Mouse (Mus musculus): ENCODE results near the gene Zfp366. TPM values are rescaled to one million over a fixed set of nuclear protein-coding genes. Genes with fewer than 3 reads are reported as not detected.
"Not testable (repeated sequence)": the region's sequence is repeated elsewhere in the genome, so short reads cannot be mapped to it uniquely, and the experiment has no call there.

The Zfp366 gene
- polyA plus RNA-seq, 1 experiment from 2014 or later: 0.43 TPM

DNA sequence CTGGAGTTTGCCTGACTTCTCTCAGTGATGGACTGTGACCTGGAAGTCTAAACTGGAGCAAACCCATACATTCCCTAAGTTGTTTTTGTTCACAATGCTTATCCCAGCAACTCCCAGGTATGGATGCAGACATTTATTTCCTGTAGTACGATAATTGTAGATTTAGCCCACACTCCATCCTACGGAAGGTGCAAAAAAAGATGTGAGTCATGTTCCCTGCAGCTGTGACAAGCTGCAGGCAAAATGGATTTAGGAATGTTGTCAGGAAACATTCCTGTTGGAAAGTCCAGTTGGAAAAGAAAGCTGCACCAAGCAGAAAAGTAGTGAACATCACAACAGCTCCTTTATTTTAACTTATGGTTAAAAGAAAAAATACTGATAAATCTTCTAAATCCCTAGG, 26.9 kb upstream of the Zfp366 start:
- Histone ChIP-seq H3K9me3 (replicated peaks; ENCODE audit: control insufficient read depth, low read length) (no peaks in the 10 kb centered on the region), H3K4me1 (ENCODE audit: control insufficient read depth, insufficient read depth, low read length) (no peaks in the 10 kb centered on the region), H3K27me3 (replicated peaks; ENCODE audit: control insufficient read depth, insufficient read depth, low read length) (no peaks in the 10 kb centered on the region), H3K36me3 (ENCODE audit: control insufficient read depth, insufficient read depth, low read length) (no peaks in the 10 kb centered on the region), H3K27ac (ENCODE audit: low read depth, low read length) (no peak overlapping the region), H3K4me3 (ENCODE audit: low read depth, low read length) (no peak overlapping the region), H3K9ac (ENCODE audit: low read length) (no peak overlapping the region), H3K4me2 (ENCODE audit: low read length) (no peak overlapping the region)
- no peak for DNase-seq (ENCODE audit: low spot score)
- no peak for ATAC-seq
- WGBS: 91% methylated on average over 2 of the region's 2 CpGs

- no peaks in the 10 kb centered on the region for H3K27me3 ChIP-seq (replicated peaks; ENCODE audit: control insufficient read depth, insufficient read depth, low read length)
- no peak for DNase-seq (ENCODE audit: low spot score)
- no peak overlapping the region for H3K4me2 ChIP-seq (ENCODE audit: low read length)
- H3K36me3 ChIP-seq (ENCODE audit: control insufficient read depth, insufficient read depth, low read length): no peaks in the 10 kb centered on the region
- no peak overlapping the region for H3K27ac ChIP-seq (ENCODE audit: low read depth, low read length)
- H3K9ac ChIP-seq (ENCODE audit: low read length): no peak overlapping the region
- no peak for ATAC-seq
- H3K9me3 ChIP-seq (replicated peaks; ENCODE audit: control insufficient read depth, low read length): no peaks in the 10 kb centered on the region
- H3K4me1 ChIP-seq (ENCODE audit: control insufficient read depth, insufficient read depth, low read length): no peaks in the 10 kb centered on the region
- 92% methylated on average over 3 of the region's 3 CpGs for WGBS
- H3K4me3 ChIP-seq (ENCODE audit: low read depth, low read length): no peak overlapping the region
Measured at GRCm38 (mm10) chr13:99158773-99159172, 25.9 kb upstream of the Zfp366 start.

DNA sequence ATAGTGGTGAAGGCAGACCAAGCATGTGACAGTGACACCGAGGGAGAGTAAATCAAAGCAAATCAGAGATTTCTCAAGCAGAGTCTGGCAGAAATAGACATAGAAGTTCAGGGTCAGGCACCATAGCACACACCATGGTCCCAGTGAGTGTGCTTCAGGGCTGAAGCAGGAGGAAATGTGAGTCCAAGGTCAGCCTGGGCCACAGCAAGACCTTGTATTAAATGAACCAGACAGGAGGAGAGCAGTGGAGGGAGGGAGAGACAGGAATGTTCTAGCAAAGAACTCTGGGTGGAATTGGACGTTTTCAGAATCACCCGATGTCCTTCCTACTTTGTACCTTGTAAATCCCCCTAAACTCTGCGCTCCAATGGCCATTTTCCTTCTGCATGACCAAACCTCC, 21.6 kb upstream of the Zfp366 start:
- H3K9ac ChIP-seq (ENCODE audit: low read length): no peak overlapping the region
- WGBS: 68% methylated on average over 4 of the region's 4 CpGs
- H3K4me1 ChIP-seq (ENCODE audit: control insufficient read depth, insufficient read depth, low read length): no peaks in the 10 kb centered on the region
- H3K27ac ChIP-seq (ENCODE audit: low read depth, low read length): no peak overlapping the region
- no peaks in the 10 kb centered on the region for H3K36me3 ChIP-seq (ENCODE audit: control insufficient read depth, insufficient read depth, low read length)
- H3K9me3 ChIP-seq (replicated peaks; ENCODE audit: control insufficient read depth, low read length): no peaks in the 10 kb centered on the region
- H3K27me3 ChIP-seq (replicated peaks; ENCODE audit: control insufficient read depth, insufficient read depth, low read length): no peaks in the 10 kb centered on the region
- H3K4me2 ChIP-seq (ENCODE audit: low read length): no peak overlapping the region
- DNase-seq (ENCODE audit: low spot score): no peak
- no peak for ATAC-seq
- no peak overlapping the region for H3K4me3 ChIP-seq (ENCODE audit: low read depth, low read length)

- H3K4me2 ChIP-seq (ENCODE audit: low read length): no peak overlapping the region
- no peak overlapping the region for H3K9ac ChIP-seq (ENCODE audit: low read length)
- H3K36me3 ChIP-seq (ENCODE audit: control insufficient read depth, insufficient read depth, low read length): no peaks in the 10 kb centered on the region
- ATAC-seq (no peak), DNase-seq (ENCODE audit: low spot score) (no peak)
- no peaks in the 10 kb centered on the region for H3K4me1 ChIP-seq (ENCODE audit: control insufficient read depth, insufficient read depth, low read length)
- H3K27ac ChIP-seq (ENCODE audit: low read depth, low read length): no peak overlapping the region
- H3K4me3 ChIP-seq (ENCODE audit: low read depth, low read length): no peak overlapping the region
- H3K27me3 ChIP-seq (replicated peaks; ENCODE audit: control insufficient read depth, insufficient read depth, low read length): no peaks in the 10 kb centered on the region
- H3K9me3 ChIP-seq (replicated peaks; ENCODE audit: control insufficient read depth, low read length): no peaks in the 10 kb centered on the region
- whole genome bisulfite sequencing: 37% methylated on average over 10 of the region's 10 CpGs
Measured at GRCm38 (mm10) chr13:99163521-99164359, 20.9 kb upstream of the Zfp366 start.

- no peak overlapping the region for H3K9ac ChIP-seq (ENCODE audit: low read length)
- H3K4me3 ChIP-seq (ENCODE audit: low read depth, low read length): no peak overlapping the region
- H3K27ac ChIP-seq (ENCODE audit: low read depth, low read length): no peak overlapping the region
- H3K4me1 ChIP-seq (ENCODE audit: control insufficient read depth, insufficient read depth, low read length): no peaks in the 10 kb centered on the region
- DNase-seq (ENCODE audit: low spot score): no peak
- H3K27me3 ChIP-seq (replicated peaks; ENCODE audit: control insufficient read depth, insufficient read depth, low read length): no peaks in the 10 kb centered on the region
- H3K36me3 ChIP-seq (ENCODE audit: control insufficient read depth, insufficient read depth, low read length): no peaks in the 10 kb centered on the region
- H3K4me2 ChIP-seq (ENCODE audit: low read length): no peak overlapping the region
- WGBS: 73% methylated on average over 2 of the region's 2 CpGs
- H3K9me3 ChIP-seq (replicated peaks; ENCODE audit: control insufficient read depth, low read length): no peaks in the 10 kb centered on the region
- no peak for ATAC-seq
Measured at GRCm38 (mm10) chr13:99164360-99164759, 20.3 kb upstream of the Zfp366 start.

- ATAC-seq (no peak), DNase-seq (ENCODE audit: low spot score) (no peak)
- Histone ChIP-seq H3K9me3 (replicated peaks; ENCODE audit: control insufficient read depth, low read length) (no peaks in the 10 kb centered on the region), H3K27ac (ENCODE audit: low read depth, low read length) (no peak overlapping the region), H3K36me3 (ENCODE audit: control insufficient read depth, insufficient read depth, low read length) (no peaks in the 10 kb centered on the region), H3K4me1 (ENCODE audit: control insufficient read depth, insufficient read depth, low read length) (no peaks in the 10 kb centered on the region), H3K4me2 (ENCODE audit: low read length) (no peak overlapping the region), H3K9ac (ENCODE audit: low read length) (no peak overlapping the region), H3K4me3 (ENCODE audit: low read depth, low read length) (no peak overlapping the region), H3K27me3 (replicated peaks; ENCODE audit: control insufficient read depth, insufficient read depth, low read length) (no peaks in the 10 kb centered on the region)
- WGBS: 86% methylated on average over 6 of the region's 6 CpGs
Measured at GRCm38 (mm10) chr13:99169401-99169800, 15.2 kb upstream of the Zfp366 start.

DNA sequence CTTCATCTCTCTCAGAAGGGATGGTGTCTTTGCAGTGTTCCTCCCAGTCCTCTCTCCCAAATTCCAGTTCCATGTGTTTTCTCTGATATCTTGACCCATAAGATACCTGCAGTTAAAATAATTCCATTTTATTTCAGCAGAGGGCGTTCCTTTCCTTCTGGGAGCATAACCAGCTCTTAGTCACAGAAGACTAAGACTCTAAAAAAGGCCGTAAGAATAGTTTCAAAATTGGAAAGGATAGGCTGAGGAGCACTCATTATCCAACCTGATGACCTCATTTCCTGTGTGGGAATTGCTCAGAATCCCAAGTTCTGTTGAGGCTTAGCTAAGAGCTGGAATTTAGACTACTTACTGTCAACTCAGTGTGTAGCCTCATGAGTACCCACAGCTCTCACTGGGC, 14.3 kb upstream of the Zfp366 start:
- no peak overlapping the region for H3K9ac ChIP-seq (ENCODE audit: low read length)
- H3K4me3 ChIP-seq (ENCODE audit: low read depth, low read length): no peak overlapping the region
- ATAC-seq (no peak), DNase-seq (ENCODE audit: low spot score) (no peak)
- H3K27ac ChIP-seq (ENCODE audit: low read depth, low read length): no peak overlapping the region
- H3K27me3 ChIP-seq (replicated peaks; ENCODE audit: control insufficient read depth, insufficient read depth, low read length): no peaks in the 10 kb centered on the region
- no peak overlapping the region for H3K4me2 ChIP-seq (ENCODE audit: low read length)
- no peaks in the 10 kb centered on the region for H3K4me1 ChIP-seq (ENCODE audit: control insufficient read depth, insufficient read depth, low read length)
- H3K9me3 ChIP-seq (replicated peaks; ENCODE audit: control insufficient read depth, low read length): no peaks in the 10 kb centered on the region
- H3K36me3 ChIP-seq (ENCODE audit: control insufficient read depth, insufficient read depth, low read length): no peaks in the 10 kb centered on the region
- 43% methylated on average over 2 of the region's 2 CpGs for WGBS

- Histone ChIP-seq H3K4me2 (ENCODE audit: low read length) (no peak overlapping the region), H3K27ac (ENCODE audit: low read depth, low read length) (no peak overlapping the region), H3K4me1 (ENCODE audit: control insufficient read depth, insufficient read depth, low read length) (no peaks in the 10 kb centered on the region), H3K4me3 (ENCODE audit: low read depth, low read length) (no peak overlapping the region), H3K9ac (ENCODE audit: low read length) (no peak overlapping the region), H3K9me3 (replicated peaks; ENCODE audit: control insufficient read depth, low read length) (no peaks in the 10 kb centered on the region), H3K27me3 (replicated peaks; ENCODE audit: control insufficient read depth, insufficient read depth, low read length) (no peaks in the 10 kb centered on the region), H3K36me3 (ENCODE audit: control insufficient read depth, insufficient read depth, low read length) (no peaks in the 10 kb centered on the region)
- WGBS: 56% methylated on average over 4 of the region's 4 CpGs
- ATAC-seq (no peak), DNase-seq (ENCODE audit: low spot score) (no peak)
Measured at GRCm38 (mm10) chr13:99173849-99174248, 10.8 kb upstream of the Zfp366 start.

DNA sequence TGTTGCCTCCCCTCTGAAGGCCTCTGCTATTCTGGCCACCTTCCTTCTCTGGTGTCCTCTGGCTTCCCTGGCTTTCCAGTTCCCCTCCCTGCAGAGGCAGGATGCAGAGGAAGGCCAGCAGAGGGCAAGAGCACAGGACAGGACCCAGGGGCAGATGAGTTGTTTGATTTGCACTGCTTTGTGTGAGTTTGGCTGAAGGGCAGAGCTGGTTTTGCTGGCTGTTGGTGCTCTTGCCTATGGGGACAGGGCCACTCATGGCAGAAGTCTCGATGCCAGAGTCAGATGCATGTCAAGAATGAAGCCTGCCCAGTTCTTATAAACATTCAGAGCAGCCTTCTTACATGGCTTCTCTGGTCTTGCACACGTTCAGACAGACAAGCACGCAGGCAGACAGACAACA, 1.8 kb upstream of the Zfp366 start:
- H3K4me1 ChIP-seq (ENCODE audit: control insufficient read depth, insufficient read depth, low read length); H3K27me3 ChIP-seq (replicated peaks; ENCODE audit: control insufficient read depth, insufficient read depth, low read length); ATAC-seq; H3K9me3 ChIP-seq (replicated peaks; ENCODE audit: control insufficient read depth, low read length); H3K4me3 ChIP-seq (ENCODE audit: low read depth, low read length); H3K27ac ChIP-seq (ENCODE audit: low read depth, low read length); H3K36me3 ChIP-seq (ENCODE audit: control insufficient read depth, insufficient read depth, low read length); DNase-seq (ENCODE audit: low spot score); H3K4me2 ChIP-seq (ENCODE audit: low read length); H3K9ac ChIP-seq (ENCODE audit: low read length): not testable (repeated sequence)
- 94% methylated on average over 3 of the region's 3 CpGs for WGBS

Data from forebrain, embryonic 14.5 days (tissue).